Mouse (Mus musculus): ENCODE measurements at regions not wholly inside any gene's neighbourhood (a gene's known extent, or its start where the extent isn't known, plus 50 kb on each side); places are given as distances from the start of the nearest gene placed in this dataset.

DNA sequence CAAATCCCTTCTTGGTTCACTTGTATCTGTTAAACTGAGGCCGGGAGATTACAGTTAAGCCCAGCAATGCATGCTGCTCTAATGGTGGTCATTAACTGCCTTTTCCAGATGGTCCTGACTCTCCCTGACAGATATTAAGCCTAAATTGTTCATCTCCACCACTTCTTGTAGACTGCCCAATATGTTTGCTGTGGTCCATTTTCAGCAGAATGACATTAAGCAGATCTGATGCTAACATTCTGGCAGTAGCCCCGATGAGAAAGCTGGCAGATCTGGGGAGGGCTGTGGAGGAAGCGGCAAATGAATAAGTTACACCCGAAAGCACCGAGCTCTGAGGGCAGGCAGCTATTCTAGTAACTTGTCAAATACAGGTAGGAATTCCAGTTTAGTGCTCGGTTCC is 123.5 kb upstream of the Cdh6 start:
- TF ChIP-seq CHD2 (IDR thresholded peaks at IDR 0.05; ENCODE audit: low read depth, low read length) (no peak), HCFC1 (IDR thresholded peaks at IDR 0.05; ENCODE audit: borderline replicate concordance, insufficient read depth, low read length) (no peak), ZNF384 (IDR thresholded peaks at IDR 0.05; ENCODE audit: low read depth, low read length) (no peak), MAFK (IDR thresholded peaks at IDR 0.05; ENCODE audit: insufficient read depth, low read depth, low read length) (no peak), ZC3H11A (IDR thresholded peaks at IDR 0.05; ENCODE audit: borderline replicate concordance, low read depth, low read length) (no peak)
- no peaks in the 10 kb centered on the region for H3K4me1 ChIP-seq (ENCODE audit: control insufficient read depth in 2 of 2, insufficient read depth in 2 of 2, low read length in 2 of 2, poor library complexity in 1 of 2)
- H3K27ac ChIP-seq (ENCODE audit: insufficient read depth, low read depth, low read length, poor library complexity, severe bottlenecking): no peak overlapping the region
- no peak overlapping the region for H3K9ac ChIP-seq (ENCODE audit: insufficient read depth, low read depth, low read length, poor library complexity, severe bottlenecking)
- H3K9me3 ChIP-seq (ENCODE audit: control insufficient read depth, insufficient read depth, low read depth, low read length): no peaks in the 10 kb centered on the region
- in situ Hi-C loops (cut with MboI; ENCODE audit: low sequenced_read_pairs in 2 of 2, unreplicated experiment in 2 of 2): no loop called here
- DNase-seq (ENCODE audit: low read depth, low spot score): no peak
- no peak overlapping the region for H3K4me3 ChIP-seq (ENCODE audit: insufficient read depth in 1 of 2, low read depth in 1 of 2, low read length in 2 of 2, poor library complexity in 1 of 2, severe bottlenecking in 1 of 2)
- no peaks in the 10 kb centered on the region for H3K36me3 ChIP-seq (ENCODE audit: control insufficient read depth, insufficient read depth, low read length, poor library complexity, severe bottlenecking)

DNA sequence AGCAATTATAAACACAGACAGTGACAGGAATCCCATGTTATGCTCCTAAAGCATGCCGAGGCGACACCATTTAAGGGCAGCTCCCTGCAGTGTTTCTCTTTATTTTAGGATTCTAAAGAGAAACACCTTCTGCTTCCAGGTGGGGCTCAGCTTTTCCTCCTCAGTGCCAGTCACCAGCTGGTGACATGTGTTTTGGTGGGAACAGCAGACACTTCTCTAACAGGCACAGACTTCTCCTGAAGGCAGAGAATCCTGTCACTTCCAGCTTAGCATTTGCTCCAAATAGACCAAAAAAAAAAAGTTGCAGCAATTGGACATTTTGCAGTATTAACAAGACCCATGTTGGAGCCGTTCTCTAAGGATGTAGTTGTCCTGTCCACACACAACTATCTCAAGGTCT is 115.6 kb upstream of the Cdh6 start:
- Histone ChIP-seq H3K4me3 (ENCODE audit: insufficient read depth in 1 of 2, low read depth in 1 of 2, low read length in 2 of 2, poor library complexity in 1 of 2, severe bottlenecking in 1 of 2) (no peak overlapping the region), H3K9me3 (ENCODE audit: control insufficient read depth, insufficient read depth, low read depth, low read length) (no peaks in the 10 kb centered on the region), H3K9ac (ENCODE audit: insufficient read depth, low read depth, low read length, poor library complexity, severe bottlenecking) (no peak overlapping the region), H3K4me1 (ENCODE audit: control insufficient read depth in 2 of 2, insufficient read depth in 2 of 2, low read length in 2 of 2, poor library complexity in 1 of 2) (no peaks in the 10 kb centered on the region), H3K36me3 (ENCODE audit: control insufficient read depth, insufficient read depth, low read length, poor library complexity, severe bottlenecking) (no peaks in the 10 kb centered on the region), H3K27ac (ENCODE audit: insufficient read depth, low read depth, low read length, poor library complexity, severe bottlenecking) (no peak overlapping the region)
- TF ChIP-seq HCFC1 (IDR thresholded peaks at IDR 0.05; ENCODE audit: borderline replicate concordance, insufficient read depth, low read length): no peak
- no peak for DNase-seq (ENCODE audit: low read depth, low spot score)
- in situ Hi-C loops (cut with MboI; ENCODE audit: low sequenced_read_pairs in 2 of 2, unreplicated experiment in 2 of 2): no loop called here

DNA sequence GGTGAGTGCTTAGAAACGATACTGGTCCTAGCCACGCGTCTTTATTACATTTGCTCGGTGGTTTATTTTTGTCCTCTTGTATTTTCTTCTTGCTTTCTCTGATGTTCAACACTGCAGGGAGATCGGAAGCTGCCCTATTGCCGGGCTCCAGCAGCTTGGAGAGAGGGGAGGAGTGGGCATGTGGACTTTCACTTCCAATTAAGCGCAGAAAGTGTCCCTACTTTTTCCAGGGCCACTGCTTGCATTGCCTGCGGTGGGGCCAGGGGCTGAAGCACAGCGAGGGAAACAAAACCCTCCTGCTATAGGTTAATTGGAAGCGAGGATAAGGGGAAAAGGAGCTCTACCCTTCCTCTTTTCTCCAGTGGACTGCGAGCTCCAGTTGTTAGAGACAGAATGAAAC is 114.4 kb upstream of the Cdh6 start:
- Histone ChIP-seq H3K9me3 (ENCODE audit: control insufficient read depth, insufficient read depth, low read depth, low read length) (no peaks in the 10 kb centered on the region), H3K4me3 (ENCODE audit: insufficient read depth in 1 of 2, low read depth in 1 of 2, low read length in 2 of 2, poor library complexity in 1 of 2, severe bottlenecking in 1 of 2) (no peak overlapping the region), H3K9ac (ENCODE audit: insufficient read depth, low read depth, low read length, poor library complexity, severe bottlenecking) (no peak overlapping the region), H3K36me3 (ENCODE audit: control insufficient read depth, insufficient read depth, low read length, poor library complexity, severe bottlenecking) (no peaks in the 10 kb centered on the region), H3K27ac (ENCODE audit: insufficient read depth, low read depth, low read length, poor library complexity, severe bottlenecking) (no peak overlapping the region), H3K4me1 (ENCODE audit: control insufficient read depth in 2 of 2, insufficient read depth in 2 of 2, low read length in 2 of 2, poor library complexity in 1 of 2) (no peaks in the 10 kb centered on the region)
- TF ChIP-seq ZNF384 (IDR thresholded peaks at IDR 0.05; ENCODE audit: low read depth, low read length) (no peak), HCFC1 (IDR thresholded peaks at IDR 0.05; ENCODE audit: borderline replicate concordance, insufficient read depth, low read length) (no peak), CHD2 (IDR thresholded peaks at IDR 0.05; ENCODE audit: low read depth, low read length) (no peak), MAFK (IDR thresholded peaks at IDR 0.05; ENCODE audit: insufficient read depth, low read depth, low read length) (no peak), ZC3H11A (IDR thresholded peaks at IDR 0.05; ENCODE audit: borderline replicate concordance, low read depth, low read length) (no peak)
- in situ Hi-C loops (cut with MboI; ENCODE audit: low sequenced_read_pairs in 2 of 2, unreplicated experiment in 2 of 2): no loop called here
- DNase-seq (ENCODE audit: low read depth, low spot score): no peak

DNA sequence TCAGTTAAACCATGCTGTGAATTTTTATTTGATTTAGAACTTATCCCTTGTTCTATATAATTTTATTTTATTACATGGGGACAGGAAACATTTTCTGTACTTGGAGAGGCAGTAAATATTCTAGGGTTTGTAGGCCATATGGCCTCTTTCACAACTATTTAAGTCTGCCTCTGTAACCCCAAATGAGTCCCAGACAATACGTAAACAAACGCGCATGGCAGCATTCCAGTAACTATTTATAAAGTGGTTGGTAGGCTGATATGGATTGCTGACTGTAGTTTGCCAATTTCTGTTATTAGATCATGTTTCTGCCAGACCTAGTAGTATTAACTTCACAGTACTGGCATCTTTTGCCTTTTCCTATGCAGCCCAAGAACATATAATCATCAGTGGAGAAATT is 111.9 kb upstream of the Cdh6 start:
- no peak overlapping the region for H3K27ac ChIP-seq (ENCODE audit: insufficient read depth, low read depth, low read length, poor library complexity, severe bottlenecking)
- DNase-seq (ENCODE audit: low read depth, low spot score): no peak
- no peaks in the 10 kb centered on the region for H3K9me3 ChIP-seq (ENCODE audit: control insufficient read depth, insufficient read depth, low read depth, low read length)
- no peak overlapping the region for H3K4me3 ChIP-seq (ENCODE audit: insufficient read depth in 1 of 2, low read depth in 1 of 2, low read length in 2 of 2, poor library complexity in 1 of 2, severe bottlenecking in 1 of 2)
- in situ Hi-C loops (cut with MboI; ENCODE audit: low sequenced_read_pairs in 2 of 2, unreplicated experiment in 2 of 2): no loop called here
- TF ChIP-seq MAFK (IDR thresholded peaks at IDR 0.05; ENCODE audit: insufficient read depth, low read depth, low read length) (no peak), ZNF384 (IDR thresholded peaks at IDR 0.05; ENCODE audit: low read depth, low read length) (no peak), ZC3H11A (IDR thresholded peaks at IDR 0.05; ENCODE audit: borderline replicate concordance, low read depth, low read length) (no peak)
- no peak overlapping the region for H3K9ac ChIP-seq (ENCODE audit: insufficient read depth, low read depth, low read length, poor library complexity, severe bottlenecking)
- no peaks in the 10 kb centered on the region for H3K4me1 ChIP-seq (ENCODE audit: control insufficient read depth in 2 of 2, insufficient read depth in 2 of 2, low read length in 2 of 2, poor library complexity in 1 of 2)
- no peaks in the 10 kb centered on the region for H3K36me3 ChIP-seq (ENCODE audit: control insufficient read depth, insufficient read depth, low read length, poor library complexity, severe bottlenecking)

DNA sequence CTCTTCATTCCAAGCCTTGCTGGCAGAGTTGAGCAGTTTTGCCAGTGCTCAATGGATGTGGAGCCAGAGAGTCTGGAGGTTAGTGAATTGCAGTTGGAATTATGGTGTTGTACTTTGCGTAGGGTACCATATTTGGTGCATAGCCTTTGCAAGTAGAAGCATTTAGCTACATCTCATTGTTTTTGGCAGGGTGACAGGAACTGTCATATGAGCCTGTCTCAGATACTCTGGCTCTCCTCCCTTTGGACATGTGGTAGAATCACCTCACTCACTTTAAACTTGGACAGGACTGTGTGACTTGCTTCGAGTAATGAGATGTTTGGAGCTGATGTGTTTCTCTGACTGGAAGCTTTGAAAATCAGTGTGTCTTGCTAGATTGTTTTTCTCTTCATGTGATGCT is 110.7 kb upstream of the Cdh6 start:
- in situ Hi-C loops (cut with MboI; ENCODE audit: low sequenced_read_pairs in 2 of 2, unreplicated experiment in 2 of 2): no loop called here
- TF ChIP-seq CHD2 (IDR thresholded peaks at IDR 0.05; ENCODE audit: low read depth, low read length) (no peak), ZNF384 (IDR thresholded peaks at IDR 0.05; ENCODE audit: low read depth, low read length) (no peak), ZC3H11A (IDR thresholded peaks at IDR 0.05; ENCODE audit: borderline replicate concordance, low read depth, low read length) (no peak), HCFC1 (IDR thresholded peaks at IDR 0.05; ENCODE audit: borderline replicate concordance, insufficient read depth, low read length) (no peak), MAFK (IDR thresholded peaks at IDR 0.05; ENCODE audit: insufficient read depth, low read depth, low read length) (no peak)
- no peak for DNase-seq (ENCODE audit: low read depth, low spot score)

More for the DNA sequence above, 110.7 kb upstream of the Cdh6 start:
- Histone ChIP-seq H3K36me3 (ENCODE audit: control insufficient read depth, insufficient read depth, low read length, poor library complexity, severe bottlenecking) (no peaks in the 10 kb centered on the region), H3K9me3 (ENCODE audit: control insufficient read depth, insufficient read depth, low read depth, low read length) (no peaks in the 10 kb centered on the region), H3K9ac (ENCODE audit: insufficient read depth, low read depth, low read length, poor library complexity, severe bottlenecking) (no peak overlapping the region), H3K4me1 (ENCODE audit: control insufficient read depth in 2 of 2, insufficient read depth in 2 of 2, low read length in 2 of 2, poor library complexity in 1 of 2) (no peaks in the 10 kb centered on the region), H3K4me3 (ENCODE audit: insufficient read depth in 1 of 2, low read depth in 1 of 2, low read length in 2 of 2, poor library complexity in 1 of 2, severe bottlenecking in 1 of 2) (no peak overlapping the region), H3K27ac (ENCODE audit: insufficient read depth, low read depth, low read length, poor library complexity, severe bottlenecking) (no peak overlapping the region)
